Mouse (Mus musculus) testis, postnatal 10 days (tissue): ENCODE results near the gene Speer3.
"Not testable (repeated sequence)": the region's sequence is repeated elsewhere in the genome, so short reads cannot be mapped to it uniquely, and the experiment has no call there.

ENCODE experiments used
- DNase-seq: peaks from one replicate; pipeline ENCODE4 v3.0.0; 2021; ENCODE audit warnings: low spot score

Speer3 gene

DNA sequence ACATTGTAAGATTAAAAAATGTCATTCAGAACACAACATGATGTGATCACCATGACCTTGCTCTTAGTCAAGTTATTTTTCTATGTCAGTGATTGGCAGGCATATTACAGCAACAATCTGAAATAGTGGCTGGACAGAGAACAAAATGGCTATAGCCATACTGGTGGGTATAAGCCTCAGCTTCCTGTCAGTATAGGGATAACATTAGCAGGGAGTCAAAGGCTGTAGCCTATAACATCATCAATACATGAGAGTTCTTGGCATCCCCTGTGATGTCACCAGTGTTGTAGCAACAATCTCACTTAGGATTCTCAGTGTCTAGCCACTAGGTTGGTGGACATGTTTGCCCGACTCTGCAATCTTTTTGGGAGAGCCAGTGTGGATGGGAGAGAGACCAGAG is at the start of gene Speer3:
Gene Speer3, plus strand, starts transcription at position 301 of the 400 bp plus-strand sequence.
- no peak for DNase-seq

GRCm38 (mm10) chr5:13810496-13810895 is 19.1 kb downstream of the Speer3 start:
- DNase-seq, result not testable (repeated sequence)

DNA sequence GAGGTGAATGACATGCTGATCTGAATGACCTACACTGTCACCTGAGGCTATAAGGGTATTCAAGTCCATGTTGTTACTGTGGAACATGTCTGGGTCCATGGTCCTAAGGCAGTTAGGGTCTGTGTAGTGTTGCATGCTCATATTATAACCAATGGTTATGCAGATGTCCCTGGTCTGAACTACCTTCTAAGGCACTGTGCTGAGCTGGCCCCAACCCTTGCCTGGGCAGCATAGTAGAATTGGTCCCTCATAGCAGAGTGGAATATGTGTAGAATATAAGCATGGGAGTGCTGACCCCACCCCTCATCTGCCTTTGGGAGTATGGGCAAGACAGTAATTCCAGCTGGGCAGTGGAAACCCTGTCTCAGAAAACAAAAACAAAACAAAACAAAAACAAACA is 33.7 kb downstream of the Speer3 start:
- no peak for DNase-seq

- DNase-seq, result no peak
These were observed 35.3 kb downstream of the Speer3 start for GRCm38 (mm10) chr5:13826708-13827107.

GRCm38 (mm10) chr5:13844317-13844716 is 52.9 kb downstream of the Speer3 start:
- no peak for DNase-seq
